Mouse (Mus musculus) spleen, adult 2 months (tissue): ENCODE results near the gene Dexi. TPM values are rescaled to one million over a fixed set of nuclear protein-coding genes. Genes with fewer than 3 reads are reported as not detected.
A peak's percentile ranks its signal among the peaks of the same experiment; 100 is the strongest.

Experiments used
- DNase-seq, 2 experiments: peaks; one replicate each; pipeline versions ENCODE4 v3.0.0 to v3.0.0-alpha.2; 2012 to 2021; ENCODE audit warnings: low spot score in 2 of 2, low read depth in 1 of 2
- H3K27ac ChIP-seq: fragments of 200-500 bp; 2 replicates; pipeline ENCODE4 v1.5.1; 2012; ENCODE audit warnings: low read length, inconsistent platforms; ENCODE audit not compliant: insufficient read depth
- H3K27me3 ChIP-seq: fragments of 200-500 bp; 2 replicates; pipeline ENCODE4 v1.6.1; 2012; ENCODE audit warnings: mild to moderate bottlenecking, moderate library complexity, low read length, inconsistent platforms; ENCODE audit not compliant: control insufficient read depth, insufficient read depth
- H3K36me3 ChIP-seq: fragments of 200-500 bp; 2 replicates; pipeline ENCODE4 v1.6.1; 2012; ENCODE audit warnings: mild to moderate bottlenecking, low read length, inconsistent platforms; ENCODE audit not compliant: control insufficient read depth, insufficient read depth
- H3K4me1 ChIP-seq: fragments of 200-500 bp; 2 replicates; pipeline ENCODE4 v1.6.1; 2011; ENCODE audit warnings: inconsistent platforms; ENCODE audit not compliant: control insufficient read depth, insufficient read depth, insufficient read length
- H3K4me3 ChIP-seq: fragments of 200-500 bp; 2 replicates; pipeline ENCODE4 v1.5.1; 2011; ENCODE audit warnings: mild to moderate bottlenecking, inconsistent platforms; ENCODE audit not compliant: insufficient read depth, insufficient read length; ENCODE audit errors: extremely low read depth
- CTCF ChIP-seq: fragments of 200-500 bp; IDR thresholded peaks from 2 replicates; pipeline ENCODE4 v1.5.1; 2011; ENCODE audit warnings: mild to moderate bottlenecking, inconsistent platforms; ENCODE audit not compliant: insufficient read depth, insufficient read length, insufficient replicate concordance; ENCODE audit errors: extremely low read depth
- POLR2A ChIP-seq: fragments of 200-500 bp; IDR thresholded peaks from 2 replicates; pipeline ENCODE4 v1.6.1; 2011; ENCODE audit warnings: low read depth, low read length, inconsistent platforms
- WGBS: fragments of 180-500 bp; shearing (Covaris S2); methylation state at CpG from one replicate; pipeline ENCODE4 v1.1.7; 2018; 5-methylcytosine and 5-hydroxymethylcytosine counted together
- polyA plus RNA-seq: library from polyadenylated mRNA; depleted of rRNA; stranded (reverse); fragments of >200 nt; gene quantifications from 2 replicates; pipeline ENCODE4 v1.2.3, GENCODE M21; 2012

Gene Dexi
- polyA plus RNA-seq, 1 experiment: 40.8 TPM

DNA sequence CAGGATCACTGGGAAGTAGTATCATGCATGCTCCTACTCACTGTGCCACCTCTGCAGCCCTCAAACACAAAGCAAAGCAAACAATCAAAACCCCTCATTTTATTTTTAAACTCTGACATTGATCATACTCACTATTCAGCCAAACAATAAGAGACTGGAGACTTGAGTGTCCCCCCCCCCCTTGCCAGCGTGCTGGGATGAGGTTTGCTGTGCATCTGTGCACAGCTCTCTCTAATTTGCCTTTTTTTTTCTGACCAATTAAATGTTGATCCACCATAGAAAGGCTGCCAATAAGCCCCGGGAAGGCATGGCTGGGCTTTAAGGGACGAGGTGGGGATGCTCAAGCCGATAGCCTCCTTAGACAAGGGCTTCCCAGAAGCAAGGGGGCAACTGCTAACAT lies 35.4 kb downstream of the Dexi start:
- TF ChIP-seq POLR2A: no peak
- no peak for TF ChIP-seq CTCF
- Histone ChIP-seq H3K27ac (peak overlapping the region; percentile 89), H3K4me1 (peaks cover 19% of the 10 kb centered on the region; the same call in 1 of the 2 replicates), H3K36me3 (peaks cover 58% of the 10 kb centered on the region), H3K4me3 (no peak overlapping the region), H3K27me3 (no peaks in the 10 kb centered on the region)
- WGBS: 74% methylated on average over 4 of the region's 4 CpGs
- no peak for DNase-seq

DNA sequence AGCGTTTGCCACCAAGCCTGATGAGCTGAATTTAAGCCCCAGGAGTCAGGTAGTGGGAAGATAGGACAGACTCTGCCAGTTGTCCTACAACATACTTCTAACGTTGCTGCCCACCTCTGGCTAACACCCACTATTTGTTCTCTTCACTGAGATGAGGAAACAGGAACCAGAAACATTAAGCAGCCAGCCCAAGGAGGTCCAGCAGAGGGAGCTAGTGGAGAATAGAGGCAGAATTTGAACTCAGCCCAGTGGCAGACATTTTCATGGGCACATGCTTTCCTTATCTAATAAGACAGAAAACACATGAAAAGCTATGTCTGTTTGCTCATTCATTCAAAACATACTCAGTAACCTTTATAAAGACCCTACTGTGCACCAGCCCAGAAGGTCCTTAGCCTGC lies 39.8 kb downstream of the Dexi start:
- no peak for DNase-seq
- peaks cover 21% of the 10 kb centered on the region; the same call in 1 of the 2 replicates for H3K4me1 ChIP-seq
- no peaks in the 10 kb centered on the region for H3K27me3 ChIP-seq
- no peak overlapping the region for H3K27ac ChIP-seq
- H3K4me3 ChIP-seq: no peak overlapping the region
- TF ChIP-seq POLR2A: no peak
- TF ChIP-seq CTCF: peak; percentile 14; the same call in 1 of the 2 replicates
- peaks cover 51% of the 10 kb centered on the region for H3K36me3 ChIP-seq
- WGBS: 52% methylated on average over 2 of the region's 2 CpGs

DNA sequence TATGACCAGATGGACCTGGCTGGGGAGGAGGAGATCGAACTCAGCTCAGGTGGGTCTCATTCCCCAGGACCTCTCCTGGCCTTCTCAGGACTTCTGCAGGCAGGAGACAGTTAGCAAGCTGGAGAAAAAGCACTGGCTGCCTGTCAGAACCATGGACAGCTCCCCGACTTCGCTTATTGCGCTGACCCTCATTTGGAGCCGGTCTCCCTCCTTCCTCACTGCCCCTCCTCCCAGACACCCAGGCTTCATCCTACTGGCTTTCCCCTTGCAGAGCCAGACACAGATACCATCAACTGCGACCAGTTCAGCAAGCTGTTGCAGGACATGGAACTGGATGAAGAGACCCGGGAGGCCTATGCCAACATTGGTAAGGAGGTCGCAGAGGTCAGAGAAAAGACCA lies 41.0 kb downstream of the Dexi start:
- Histone ChIP-seq H3K27ac (no peak overlapping the region), H3K4me3 (no peak overlapping the region), H3K36me3 (peaks cover 52% of the 10 kb centered on the region), H3K27me3 (no peaks in the 10 kb centered on the region), H3K4me1 (peaks cover 24% of the 10 kb centered on the region; the same call in 1 of the 2 replicates)
- TF ChIP-seq CTCF: no peak
- no peak for TF ChIP-seq POLR2A
- WGBS: 22% methylated on average over 8 of the region's 8 CpGs
- no peak for DNase-seq

DNA sequence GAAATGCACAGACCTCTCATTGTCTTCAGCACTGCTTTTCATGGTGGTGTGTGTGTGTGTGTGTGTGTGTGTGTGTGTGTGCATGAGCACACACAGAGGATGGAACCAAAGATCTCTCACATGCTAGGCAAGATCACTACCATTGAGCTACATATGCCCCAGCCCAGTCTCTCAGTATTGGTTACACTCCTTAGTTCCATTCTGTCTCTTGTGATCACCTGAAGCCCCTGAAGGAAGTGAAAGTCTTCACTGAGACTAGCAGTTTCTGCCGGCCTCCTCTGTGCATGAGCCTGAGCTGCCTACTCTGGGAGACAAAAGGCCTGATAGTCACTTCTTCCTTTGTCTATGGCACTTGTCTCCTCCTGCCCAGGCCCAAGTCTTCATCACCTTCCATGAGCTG lies 43.7 kb downstream of the Dexi start:
- Histone ChIP-seq H3K36me3 (peaks cover 40% of the 10 kb centered on the region), H3K27me3 (no peaks in the 10 kb centered on the region), H3K27ac (peak overlapping the region; percentile 79), H3K4me1 (peaks cover 34% of the 10 kb centered on the region; the same call in 1 of the 2 replicates), H3K4me3 (no peak overlapping the region)
- no peak for TF ChIP-seq POLR2A
- TF ChIP-seq CTCF: no peak
- DNase-seq: peak; percentile 50 to 58
- 29% methylated on average over 1 of the region's 1 CpGs for WGBS

DNA sequence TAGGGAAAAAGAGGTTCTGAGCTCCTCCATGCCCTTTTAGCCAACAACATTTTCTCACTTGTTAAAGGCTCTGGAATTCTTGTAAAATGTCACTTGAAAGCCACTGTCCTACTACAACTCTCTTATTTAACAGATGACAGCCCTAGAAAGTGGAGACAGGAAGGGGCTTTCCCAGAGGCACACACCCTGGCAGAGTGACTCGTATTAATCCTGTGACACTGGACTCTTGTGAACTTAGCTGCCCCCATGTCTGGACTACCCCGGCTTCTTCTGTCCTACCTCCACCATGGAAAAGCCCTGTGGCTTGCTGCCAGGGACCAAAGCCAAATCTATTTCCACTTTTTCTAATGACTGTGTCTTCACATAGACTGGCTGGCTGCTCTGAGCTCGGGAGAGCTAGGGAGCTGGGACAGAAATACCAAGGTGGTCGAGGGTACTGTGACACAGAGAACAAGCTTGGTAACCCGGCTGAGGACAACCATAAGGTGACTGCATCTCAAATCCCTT lies 44.7 kb downstream of the Dexi start:
- Histone ChIP-seq H3K36me3 (peaks cover 35% of the 10 kb centered on the region), H3K27me3 (no peaks in the 10 kb centered on the region), H3K27ac (peak overlapping the region; percentile 79), H3K4me3 (no peak overlapping the region), H3K4me1 (peaks cover 38% of the 10 kb centered on the region; the same call in 1 of the 2 replicates)
- DNase-seq: no peak
- TF ChIP-seq CTCF (no peak), POLR2A (no peak)
- 55% methylated on average over 5 of the region's 5 CpGs for WGBS

DNA sequence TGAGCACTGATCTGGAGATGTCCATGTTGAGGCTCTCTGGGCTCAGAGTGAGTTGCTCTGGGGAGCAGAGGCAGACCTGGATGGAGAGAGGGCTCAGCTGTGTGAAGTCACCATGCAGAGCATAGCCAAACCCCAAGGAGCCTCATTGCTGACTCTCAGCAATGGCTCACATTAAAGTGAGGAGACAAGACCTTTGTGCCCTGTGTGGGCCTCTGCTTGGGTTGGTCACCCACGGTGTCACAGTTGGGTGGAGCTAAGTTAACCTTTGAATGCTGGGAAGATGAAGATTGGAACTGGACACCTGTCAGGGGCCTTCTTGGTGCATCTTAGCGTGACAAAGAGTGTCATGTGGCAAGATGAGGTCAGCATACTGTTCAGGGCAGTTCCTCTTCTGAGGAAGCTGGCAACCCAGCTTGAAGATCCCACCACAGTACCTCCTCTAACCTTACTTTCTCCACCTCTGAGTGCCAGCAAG lies 47.0 kb downstream of the Dexi start:
- peaks cover 38% of the 10 kb centered on the region; the same call in 1 of the 2 replicates for H3K4me1 ChIP-seq
- DNase-seq: peak in 1 of 2 experiments; percentile 50
- no peak overlapping the region for H3K4me3 ChIP-seq
- TF ChIP-seq CTCF: no peak
- no peak for TF ChIP-seq POLR2A
- H3K36me3 ChIP-seq: peaks cover 25% of the 10 kb centered on the region
- WGBS: 9% methylated on average over 2 of the region's 2 CpGs
- H3K27me3 ChIP-seq: no peaks in the 10 kb centered on the region
- H3K27ac ChIP-seq: peak overlapping the region; percentile 73

DNA sequence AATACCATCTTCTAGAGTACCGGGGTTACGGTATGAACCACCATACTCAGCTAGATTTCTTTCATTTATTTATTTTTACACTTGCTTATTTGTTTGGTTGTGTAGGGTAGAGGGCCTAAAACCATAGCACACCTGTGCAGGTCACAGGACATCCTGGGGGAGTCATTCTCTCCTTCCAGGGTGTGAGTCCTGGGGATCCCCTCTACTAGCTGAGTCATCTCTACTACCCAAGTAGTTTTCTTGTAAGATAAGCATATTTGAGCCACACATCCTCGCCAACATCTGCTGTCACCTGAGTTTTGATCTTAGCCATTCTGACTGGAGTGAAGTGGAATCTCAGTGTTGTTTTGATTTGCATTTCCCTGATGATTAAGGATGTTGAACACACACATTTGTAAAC lies 50.3 kb downstream of the Dexi start:
- WGBS: 82% methylated on average over 3 of the region's 3 CpGs
- TF ChIP-seq CTCF (no peak), POLR2A (no peak)

More for the DNA sequence above, 50.3 kb downstream of the Dexi start:
- DNase-seq: no peak
- no peak overlapping the region for H3K4me3 ChIP-seq
- peaks cover 16% of the 10 kb centered on the region for H3K36me3 ChIP-seq
- H3K27ac ChIP-seq: no peak overlapping the region
- H3K27me3 ChIP-seq: no peaks in the 10 kb centered on the region
- peaks cover 18% of the 10 kb centered on the region; the same call in 1 of the 2 replicates for H3K4me1 ChIP-seq
